Mouse (Mus musculus): ENCODE results near the gene Nrp1. TPM values are rescaled to one million over a fixed set of nuclear protein-coding genes. Genes with fewer than 3 reads are reported as not detected.
A peak's percentile ranks its signal among the peaks of the same experiment; 100 is the strongest.

Gene Nrp1
- polyA plus RNA-seq, 1 experiment from 2014 or later: 62.6 TPM

DNA sequence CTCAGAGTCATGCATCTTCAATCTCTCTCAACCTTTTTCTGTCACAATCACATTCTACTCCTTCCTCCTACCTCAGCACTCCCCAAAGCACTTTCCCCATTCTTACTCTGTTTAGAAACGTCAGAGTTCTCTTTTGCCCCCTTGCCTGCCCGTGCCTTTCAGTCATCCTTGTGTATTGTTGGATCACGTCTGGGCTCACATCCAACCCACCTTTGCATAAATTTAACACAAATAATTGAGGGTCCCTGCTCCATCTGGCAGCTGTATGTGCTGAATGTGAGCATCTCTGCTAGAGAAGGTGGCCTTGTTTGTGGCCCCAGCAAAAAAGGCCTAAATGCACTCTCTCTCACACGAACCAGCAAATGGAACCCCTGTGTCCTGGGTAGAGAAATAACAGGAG lies 16.9 kb downstream of the Nrp1 start:
- Histone ChIP-seq H3K36me3 (peaks cover 19% of the 10 kb centered on the region), H3K27me3 (ENCODE audit: low read depth, poor library complexity, severe bottlenecking) (no peaks in the 10 kb centered on the region), H3K4me1 (peaks cover 20% of the 10 kb centered on the region), H3K4me3 (no peak overlapping the region), H3K27ac (no peak overlapping the region), H3K9me3 (replicated peaks) (no peaks in the 10 kb centered on the region)
- WGBS: 85% methylated on average over 4 of the region's 4 CpGs
- DNase-seq (ENCODE audit: low spot score): no peak

DNA sequence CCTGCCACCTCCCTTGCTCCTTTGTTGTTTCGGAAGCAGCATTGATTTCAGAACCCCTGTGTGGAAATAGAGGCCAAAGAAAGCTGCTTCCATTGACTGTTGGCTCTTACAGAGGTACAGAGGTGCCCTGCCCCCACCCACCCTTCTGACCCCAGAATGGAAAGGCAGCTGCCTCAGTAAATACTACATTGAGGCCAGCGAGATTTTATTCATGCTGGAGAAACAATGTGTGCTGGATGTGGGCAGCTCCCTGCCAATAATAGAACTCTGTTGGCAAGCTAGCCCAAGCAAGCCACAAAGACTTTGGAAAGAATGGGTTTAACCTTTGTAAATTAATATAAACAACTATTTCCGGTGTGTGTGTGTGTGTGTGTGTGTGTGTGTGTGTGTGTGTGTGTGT lies 24.8 kb downstream of the Nrp1 start:
- 79% methylated on average over 3 of the region's 3 CpGs for WGBS
- Histone ChIP-seq H3K4me1 (peaks cover 67% of the 10 kb centered on the region), H3K36me3 (no peaks in the 10 kb centered on the region), H3K4me3 (no peak overlapping the region), H3K27ac (no peak overlapping the region; the same call in 1 of the 2 replicates), H3K27me3 (ENCODE audit: low read depth, poor library complexity, severe bottlenecking) (no peaks in the 10 kb centered on the region), H3K9me3 (replicated peaks) (no peaks in the 10 kb centered on the region)
- no peak for DNase-seq (ENCODE audit: low spot score)

DNA sequence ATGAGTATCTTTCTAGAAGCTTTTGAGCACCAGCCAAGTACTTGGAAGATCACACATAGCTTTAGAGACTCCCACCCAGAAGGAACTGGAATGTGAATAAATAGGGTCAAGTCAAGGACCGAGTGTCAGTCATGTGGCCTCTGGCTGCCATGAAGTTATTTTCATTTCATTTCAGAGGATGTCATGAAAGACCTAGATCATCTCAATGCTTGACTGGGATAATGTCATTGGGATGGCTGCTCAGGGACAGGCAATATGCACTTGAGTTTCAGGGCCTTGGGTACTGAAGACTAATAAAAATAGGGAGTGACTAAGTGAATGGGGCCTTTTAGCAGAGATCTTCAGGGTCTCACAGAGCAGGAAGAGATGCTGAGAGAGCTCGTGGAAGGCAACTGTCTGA lies 26.0 kb downstream of the Nrp1 start:
- 78% methylated on average over 2 of the region's 2 CpGs for WGBS
- Histone ChIP-seq H3K36me3 (no peaks in the 10 kb centered on the region), H3K27ac (peak overlapping the region; percentile 66; the same call in 1 of the 2 replicates), H3K27me3 (ENCODE audit: low read depth, poor library complexity, severe bottlenecking) (no peaks in the 10 kb centered on the region), H3K4me3 (no peak overlapping the region), H3K4me1 (peaks cover 62% of the 10 kb centered on the region), H3K9me3 (replicated peaks) (no peaks in the 10 kb centered on the region)
- DNase-seq (ENCODE audit: low spot score): no peak

DNA sequence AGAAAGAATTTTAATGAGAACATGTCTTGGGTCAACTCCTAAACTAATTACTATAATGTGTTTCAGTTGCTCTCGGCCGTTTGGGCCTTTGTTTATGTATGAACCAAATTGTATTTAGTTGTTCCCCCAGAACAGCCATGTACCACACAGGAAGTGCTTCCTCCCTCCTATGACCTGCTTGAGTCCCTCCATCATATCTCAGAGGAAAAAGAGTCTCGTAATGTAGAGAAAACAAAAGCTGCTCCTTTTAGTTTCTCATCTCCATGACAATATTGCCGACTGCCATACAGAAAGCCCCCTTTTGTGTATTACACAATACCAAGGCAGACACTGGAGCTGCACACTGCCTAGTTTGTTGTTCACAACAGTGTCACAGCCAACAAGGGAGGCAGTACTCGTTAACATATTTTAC lies 26.5 kb downstream of the Nrp1 start:
- Histone ChIP-seq H3K36me3 (no peaks in the 10 kb centered on the region), H3K4me1 (peaks cover 61% of the 10 kb centered on the region), H3K27me3 (ENCODE audit: low read depth, poor library complexity, severe bottlenecking) (no peaks in the 10 kb centered on the region), H3K4me3 (no peak overlapping the region), H3K9me3 (replicated peaks) (no peaks in the 10 kb centered on the region), H3K27ac (peak overlapping the region; percentile 66)
- no peak for DNase-seq (ENCODE audit: low spot score)
- 61% methylated on average over 5 of the region's 5 CpGs for WGBS

DNA sequence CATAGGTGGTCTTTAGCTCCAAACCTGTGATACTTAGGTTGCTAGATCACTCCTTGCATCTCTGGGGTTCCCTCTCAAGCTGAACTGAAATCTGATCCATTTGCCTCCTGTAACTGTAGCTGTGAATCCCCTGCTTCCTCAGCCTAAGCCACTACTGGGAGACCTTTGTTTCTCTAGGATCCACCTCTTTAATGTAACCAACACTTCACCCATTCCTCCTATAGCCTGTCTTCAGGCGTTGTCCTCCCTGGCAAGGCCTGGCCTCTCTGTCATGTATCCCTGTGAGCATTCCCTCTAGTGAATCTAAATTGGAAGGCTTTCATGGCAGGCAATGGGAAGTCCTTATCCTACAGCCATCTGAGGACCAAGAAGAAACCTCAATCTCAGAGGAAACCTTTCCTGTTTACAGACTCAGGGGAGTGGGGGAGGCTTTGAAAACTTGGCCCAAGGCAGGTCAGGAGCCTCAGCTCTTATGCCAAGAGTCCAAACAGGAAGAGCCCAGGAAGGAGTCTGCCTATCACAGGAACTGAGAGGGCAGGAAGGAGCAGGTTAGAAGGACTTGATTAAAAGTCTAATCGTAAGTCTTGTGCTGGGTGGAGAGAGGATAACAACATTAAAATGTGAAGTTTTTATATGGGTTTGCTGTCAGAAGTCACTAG lies 28.7 kb downstream of the Nrp1 start:
- Histone ChIP-seq H3K27ac (peak overlapping the region; percentile 56; the same call in 1 of the 2 replicates), H3K9me3 (replicated peaks) (no peaks in the 10 kb centered on the region), H3K27me3 (ENCODE audit: low read depth, poor library complexity, severe bottlenecking) (no peaks in the 10 kb centered on the region), H3K4me3 (no peak overlapping the region), H3K36me3 (no peaks in the 10 kb centered on the region), H3K4me1 (peaks cover 51% of the 10 kb centered on the region)
- no peak for DNase-seq (ENCODE audit: low spot score)
- WGBS: 65% methylated on average over 2 of the region's 2 CpGs

DNA sequence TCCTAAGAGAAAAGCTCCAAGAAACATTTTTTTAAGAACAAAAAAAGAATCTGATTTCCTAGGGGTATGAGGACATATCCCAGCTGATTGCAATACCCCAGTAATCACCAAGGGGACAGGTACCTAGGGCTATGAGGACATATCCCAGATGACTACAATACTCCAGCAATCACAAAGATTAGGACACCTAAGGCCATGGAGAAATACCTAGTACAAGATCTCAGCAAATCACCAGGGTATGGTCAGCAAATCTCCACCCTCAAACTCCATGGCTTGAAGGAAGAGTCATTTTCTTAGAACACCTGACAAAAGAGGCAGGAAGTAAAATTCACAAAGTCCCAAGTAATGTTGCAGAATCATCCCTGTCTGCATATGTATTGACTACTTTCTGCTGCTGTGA lies 32.4 kb downstream of the Nrp1 start:
- Histone ChIP-seq H3K4me1 (peaks cover 51% of the 10 kb centered on the region), H3K36me3 (no peaks in the 10 kb centered on the region), H3K4me3 (no peak overlapping the region), H3K9me3 (replicated peaks) (no peaks in the 10 kb centered on the region), H3K27me3 (ENCODE audit: low read depth, poor library complexity, severe bottlenecking) (no peaks in the 10 kb centered on the region), H3K27ac (no peak overlapping the region)
- no peak for DNase-seq (ENCODE audit: low spot score)

DNA sequence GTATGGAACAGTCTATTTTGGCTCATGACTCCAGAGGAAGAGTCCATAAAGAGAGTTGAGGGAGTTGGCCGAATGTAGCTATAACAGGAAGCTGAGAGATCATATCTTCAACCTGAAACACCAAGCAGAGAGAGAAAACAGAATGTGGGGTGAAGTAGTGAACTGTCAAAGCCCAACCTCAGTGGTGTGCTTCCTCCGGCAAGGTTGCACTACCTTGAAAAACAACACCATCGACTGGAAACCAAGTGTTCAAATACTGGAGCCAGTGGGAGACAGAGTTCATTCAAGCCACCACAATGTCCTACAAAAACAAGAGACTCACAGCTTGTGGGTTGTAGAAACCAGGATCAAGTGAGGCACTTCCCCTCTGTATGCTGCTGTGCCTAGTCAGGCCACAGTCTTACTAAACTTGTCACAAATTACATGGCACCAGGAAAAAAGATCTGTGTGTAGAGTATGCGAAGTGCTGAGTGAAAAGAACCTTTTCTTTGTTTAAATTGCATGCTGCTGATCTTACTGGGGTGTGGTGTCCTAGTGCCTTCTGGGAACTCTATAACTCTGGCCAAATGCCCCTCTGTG lies 32.9 kb downstream of the Nrp1 start:
- DNase-seq (ENCODE audit: low spot score): no peak
- no peak overlapping the region for H3K27ac ChIP-seq
- no peak overlapping the region for H3K4me3 ChIP-seq
- no peaks in the 10 kb centered on the region for H3K27me3 ChIP-seq (ENCODE audit: low read depth, poor library complexity, severe bottlenecking)
- 93% methylated on average over 4 of the region's 4 CpGs for WGBS
- H3K9me3 ChIP-seq (replicated peaks): no peaks in the 10 kb centered on the region
- peaks cover 57% of the 10 kb centered on the region for H3K4me1 ChIP-seq
- no peaks in the 10 kb centered on the region for H3K36me3 ChIP-seq

DNA sequence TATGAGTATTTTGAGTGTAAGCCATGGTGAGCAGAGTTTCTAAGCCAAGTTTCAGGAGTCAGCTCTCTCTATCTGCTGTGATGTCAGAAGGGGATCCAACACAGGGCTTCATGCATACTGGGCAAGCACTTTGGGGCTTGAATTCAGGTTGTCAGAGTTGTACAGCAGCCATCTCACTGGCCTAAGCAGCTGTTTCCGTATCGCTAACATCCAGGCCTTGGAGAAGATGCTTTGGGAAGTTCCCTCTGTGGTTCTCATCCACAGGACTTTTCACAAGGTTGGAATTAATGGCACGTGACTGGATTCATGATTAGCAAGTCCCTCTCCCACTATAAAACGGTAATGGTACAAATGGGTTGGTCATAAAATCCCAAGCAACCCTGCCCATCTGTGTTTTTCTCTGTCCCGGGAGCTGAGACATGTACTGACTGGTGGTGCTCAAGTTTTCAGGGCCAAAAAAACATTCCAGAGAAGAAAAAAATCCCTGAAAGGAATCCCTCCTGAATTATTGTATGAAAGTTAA lies 36.3 kb downstream of the Nrp1 start:
- Histone ChIP-seq H3K36me3 (no peaks in the 10 kb centered on the region), H3K27ac (peak overlapping the region; percentile 50; the same call in 1 of the 2 replicates), H3K9me3 (replicated peaks) (no peaks in the 10 kb centered on the region), H3K4me3 (no peak overlapping the region), H3K27me3 (ENCODE audit: low read depth, poor library complexity, severe bottlenecking) (no peaks in the 10 kb centered on the region), H3K4me1 (peaks cover 70% of the 10 kb centered on the region)
- 65% methylated on average over 5 of the region's 5 CpGs for WGBS
- DNase-seq (ENCODE audit: low spot score): no peak

DNA sequence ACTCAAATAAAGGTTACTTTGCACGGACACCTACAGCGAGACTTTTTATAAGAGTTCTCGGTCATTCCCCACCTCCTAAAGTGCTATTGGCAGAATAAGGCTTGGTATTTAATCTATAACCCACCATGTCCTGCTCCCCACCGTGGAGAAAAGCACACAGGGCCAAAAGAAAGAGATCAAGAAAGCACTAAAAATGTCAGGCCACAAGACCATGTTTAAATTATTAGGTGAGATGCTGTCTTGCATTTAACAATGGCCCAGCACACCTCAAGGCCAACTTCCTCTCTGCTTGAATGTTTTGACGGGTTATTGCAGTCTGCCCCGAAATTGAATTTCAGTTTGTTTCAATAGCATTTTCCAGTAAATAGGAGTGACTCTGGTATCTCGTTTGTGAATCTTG lies 38.6 kb downstream of the Nrp1 start:
- no peaks in the 10 kb centered on the region for H3K27me3 ChIP-seq (ENCODE audit: low read depth, poor library complexity, severe bottlenecking)
- no peaks in the 10 kb centered on the region for H3K36me3 ChIP-seq
- peaks cover 80% of the 10 kb centered on the region for H3K4me1 ChIP-seq
- DNase-seq (ENCODE audit: low spot score): peak; percentile 35
- WGBS: 17% methylated on average over 7 of the region's 7 CpGs
- no peaks in the 10 kb centered on the region for H3K9me3 ChIP-seq (replicated peaks)
- peak overlapping the region; percentile 77 for H3K27ac ChIP-seq
- peak overlapping the region; percentile 10; the same call in 1 of the 2 replicates for H3K4me3 ChIP-seq

DNA sequence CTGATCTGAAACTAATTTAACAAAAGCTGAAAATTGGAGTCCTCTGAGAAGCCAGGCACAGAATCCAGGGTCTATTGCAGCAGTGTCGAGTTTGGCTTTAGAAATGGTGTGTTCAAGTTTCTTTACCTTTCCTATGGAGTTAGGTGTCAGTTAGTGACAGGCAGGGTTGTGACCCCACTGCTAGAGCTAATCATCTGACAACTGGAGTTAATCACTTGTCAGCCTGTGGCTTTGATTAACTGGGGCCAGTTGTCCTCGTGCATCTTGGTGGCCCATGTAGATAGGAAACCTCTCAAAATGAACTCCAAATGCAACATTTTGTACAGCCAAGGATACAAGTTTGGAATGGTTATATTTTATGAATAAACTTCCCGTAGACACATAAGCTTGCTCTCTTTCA lies 39.0 kb downstream of the Nrp1 start:
- peak; percentile 35 for DNase-seq (ENCODE audit: low spot score)
- H3K27ac ChIP-seq: peak overlapping the region; percentile 77
- no peaks in the 10 kb centered on the region for H3K27me3 ChIP-seq (ENCODE audit: low read depth, poor library complexity, severe bottlenecking)
- peaks cover 80% of the 10 kb centered on the region for H3K4me1 ChIP-seq
- H3K9me3 ChIP-seq (replicated peaks): no peaks in the 10 kb centered on the region
- WGBS: 28% methylated on average over 3 of the region's 3 CpGs
- peak overlapping the region; percentile 10; the same call in 1 of the 2 replicates for H3K4me3 ChIP-seq
- H3K36me3 ChIP-seq: no peaks in the 10 kb centered on the region

DNA sequence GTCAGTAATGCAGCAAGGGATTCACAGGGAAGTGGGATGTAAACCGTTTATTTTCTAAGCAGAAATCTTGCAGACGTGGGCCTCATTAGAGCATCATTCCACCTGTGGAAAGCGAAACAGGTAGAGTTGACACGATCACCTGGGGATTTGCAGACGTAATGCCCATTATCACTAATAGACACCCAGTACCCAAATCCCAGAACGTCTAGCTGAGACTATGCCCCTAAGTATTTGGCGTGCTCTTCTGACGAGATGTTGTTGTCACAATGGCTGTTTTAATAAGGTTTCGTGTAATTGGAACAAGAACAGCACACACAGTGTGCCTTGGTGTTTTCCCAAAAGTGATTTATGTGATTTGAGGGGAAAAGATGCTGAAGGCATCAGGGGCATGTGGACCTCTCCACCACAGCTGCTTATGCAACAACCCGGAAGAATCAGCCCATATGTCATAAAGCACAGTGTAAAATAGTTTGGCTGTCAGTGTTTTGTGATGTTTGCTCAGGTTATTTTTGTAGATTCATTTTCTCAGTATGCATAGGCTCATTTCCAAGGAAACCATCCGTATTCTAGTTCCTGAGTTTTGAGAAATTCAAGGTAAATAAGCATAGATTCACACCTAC lies 40.2 kb downstream of the Nrp1 start:
- no peaks in the 10 kb centered on the region for H3K36me3 ChIP-seq
- no peak overlapping the region for H3K4me3 ChIP-seq
- no peaks in the 10 kb centered on the region for H3K9me3 ChIP-seq (replicated peaks)
- WGBS: 70% methylated on average over 11 of the region's 11 CpGs
- DNase-seq (ENCODE audit: low spot score): no peak
- H3K27ac ChIP-seq: peak overlapping the region; percentile 77; the same call in 1 of the 2 replicates
- H3K4me1 ChIP-seq: peaks cover 70% of the 10 kb centered on the region
- no peaks in the 10 kb centered on the region for H3K27me3 ChIP-seq (ENCODE audit: low read depth, poor library complexity, severe bottlenecking)

DNA sequence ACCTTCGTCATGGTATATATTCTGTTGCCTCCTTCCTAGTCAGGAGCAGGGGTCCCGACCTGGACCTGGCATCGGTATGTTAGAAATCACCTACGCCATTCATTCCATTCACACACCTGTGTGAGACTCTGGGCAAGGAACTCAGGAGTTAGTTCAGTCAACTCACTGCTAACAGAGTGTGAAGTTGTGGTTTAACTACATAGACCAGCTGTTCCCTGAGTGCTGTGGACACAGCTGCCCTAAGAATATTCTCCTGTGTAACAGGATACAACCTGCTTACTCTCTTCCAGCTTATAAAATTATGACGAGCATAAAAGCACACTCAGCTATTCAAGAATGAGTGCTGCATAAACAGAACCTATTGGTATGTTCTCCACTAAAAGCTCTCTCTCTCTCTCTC lies 41.9 kb downstream of the Nrp1 start:
- Histone ChIP-seq H3K4me3 (no peak overlapping the region), H3K36me3 (no peaks in the 10 kb centered on the region), H3K27me3 (ENCODE audit: low read depth, poor library complexity, severe bottlenecking) (no peaks in the 10 kb centered on the region), H3K4me1 (peaks cover 58% of the 10 kb centered on the region), H3K27ac (no peak overlapping the region; the same call in 1 of the 2 replicates), H3K9me3 (replicated peaks) (no peaks in the 10 kb centered on the region)
- DNase-seq (ENCODE audit: low spot score): no peak
- 83% methylated on average over 5 of the region's 5 CpGs for WGBS

DNA sequence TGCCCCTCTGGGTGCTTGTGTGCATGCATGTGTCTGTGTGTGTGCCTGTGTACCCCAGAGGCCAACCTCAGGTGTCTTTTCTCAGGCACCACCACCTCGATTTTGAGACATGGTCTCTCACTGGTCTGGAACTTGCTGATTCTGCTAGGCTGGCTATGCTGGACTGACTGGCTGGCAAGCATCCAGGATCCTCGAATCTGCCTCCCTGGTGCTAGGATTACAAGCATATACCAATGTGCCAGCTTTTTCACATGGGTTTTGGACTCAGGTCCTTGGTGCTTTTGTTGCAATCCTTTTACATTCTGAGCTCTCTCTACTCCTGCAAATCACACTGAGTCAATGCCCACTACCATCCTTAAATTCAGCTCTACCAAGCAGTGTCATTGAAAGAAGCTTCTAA lies 46.5 kb downstream of the Nrp1 start:
- H3K4me3 ChIP-seq: no peak overlapping the region
- no peaks in the 10 kb centered on the region for H3K9me3 ChIP-seq (replicated peaks)
- no peaks in the 10 kb centered on the region for H3K27me3 ChIP-seq (ENCODE audit: low read depth, poor library complexity, severe bottlenecking)
- 84% methylated on average over 2 of the region's 2 CpGs for WGBS
- no peaks in the 10 kb centered on the region for H3K36me3 ChIP-seq
- DNase-seq (ENCODE audit: low spot score): no peak
- H3K4me1 ChIP-seq: peaks cover 24% of the 10 kb centered on the region
- 0 out of 2 replicates have a peak overlapping the region, but pooled peaks have one; percentile 27 for H3K27ac ChIP-seq
